Mouse (Mus musculus): ENCODE measurements around the gene Fbxo41. TPM values are rescaled to one million over a fixed set of nuclear protein-coding genes. Genes with fewer than 3 reads are reported as not detected.

Fbxo41 gene
- total RNA-seq, 1 experiment: 0.54 TPM

GRCm38 (mm10) chr6:85483843-85484721 lies 18.7 kb downstream of the Fbxo41 start:
- in situ Hi-C loops (cut with MboI; ENCODE audit: low sequenced_read_pairs in 2 of 2, unreplicated experiment in 2 of 2): no loop called here
- TF ChIP-seq MAFK (IDR thresholded peaks at IDR 0.05; ENCODE audit: insufficient read depth, low read depth, low read length) (no peak), CHD2 (IDR thresholded peaks at IDR 0.05; ENCODE audit: low read depth, low read length) (no peak), HCFC1 (IDR thresholded peaks at IDR 0.05; ENCODE audit: borderline replicate concordance, insufficient read depth, low read length) (no peak), ZC3H11A (IDR thresholded peaks at IDR 0.05; ENCODE audit: borderline replicate concordance, low read depth, low read length) (no peak), ZNF384 (IDR thresholded peaks at IDR 0.05; ENCODE audit: low read depth, low read length) (no peak)
- Histone ChIP-seq H3K9me3 (ENCODE audit: control insufficient read depth, insufficient read depth, low read depth, low read length) (no peaks in the 10 kb centered on the region), H3K27ac (ENCODE audit: insufficient read depth, low read depth, low read length, poor library complexity, severe bottlenecking) (no peak overlapping the region), H3K36me3 (ENCODE audit: control insufficient read depth, insufficient read depth, low read length, poor library complexity, severe bottlenecking) (no peaks in the 10 kb centered on the region), H3K9ac (ENCODE audit: insufficient read depth, low read depth, low read length, poor library complexity, severe bottlenecking) (peak overlapping the region; percentile 19; the same call in 1 of the 2 replicates), H3K4me1 (ENCODE audit: control insufficient read depth in 2 of 2, insufficient read depth in 2 of 2, low read length in 2 of 2, poor library complexity in 1 of 2) (peaks cover 0 to 6% of the 10 kb centered on the region in 2 experiments; a peak in 2 of 4 replicates), H3K4me3 (ENCODE audit: insufficient read depth in 1 of 2, low read depth in 1 of 2, low read length in 2 of 2, poor library complexity in 1 of 2, severe bottlenecking in 1 of 2) (peak overlapping the region; percentile 62 to 71)
- no peak for DNase-seq (ENCODE audit: low read depth, low spot score)

GRCm38 (mm10) chr6:85480685-85481084 lies 22.1 kb downstream of the Fbxo41 start:
- in situ Hi-C loops (cut with MboI; ENCODE audit: low sequenced_read_pairs in 2 of 2, unreplicated experiment in 2 of 2): no loop called here
- no peak for DNase-seq (ENCODE audit: low read depth, low spot score)

GRCm38 (mm10) chr6:85479979-85480378 lies 22.8 kb downstream of the Fbxo41 start:
- no peak overlapping the region for H3K27ac ChIP-seq (ENCODE audit: insufficient read depth, low read depth, low read length, poor library complexity, severe bottlenecking)
- no peak overlapping the region for H3K9ac ChIP-seq (ENCODE audit: insufficient read depth, low read depth, low read length, poor library complexity, severe bottlenecking)
- no peak for DNase-seq (ENCODE audit: low read depth, low spot score)
- no peak overlapping the region for H3K4me3 ChIP-seq (ENCODE audit: insufficient read depth in 1 of 2, low read depth in 1 of 2, low read length in 2 of 2, poor library complexity in 1 of 2, severe bottlenecking in 1 of 2)
- H3K4me1 ChIP-seq (ENCODE audit: control insufficient read depth in 2 of 2, insufficient read depth in 2 of 2, low read length in 2 of 2, poor library complexity in 1 of 2): peaks cover 4 to 22% of the 10 kb centered on the region in 2 experiments; a peak in 1 of 4 replicates
- H3K36me3 ChIP-seq (ENCODE audit: control insufficient read depth, insufficient read depth, low read length, poor library complexity, severe bottlenecking): no peaks in the 10 kb centered on the region
- in situ Hi-C loops (cut with MboI; ENCODE audit: low sequenced_read_pairs in 2 of 2, unreplicated experiment in 2 of 2): no loop called here
- H3K9me3 ChIP-seq (ENCODE audit: control insufficient read depth, insufficient read depth, low read depth, low read length): no peaks in the 10 kb centered on the region
- no peak for TF ChIP-seq ZC3H11A (IDR thresholded peaks at IDR 0.05; ENCODE audit: borderline replicate concordance, low read depth, low read length)
- TF ChIP-seq HCFC1 (IDR thresholded peaks at IDR 0.05; ENCODE audit: borderline replicate concordance, insufficient read depth, low read length): no peak
- no peak for TF ChIP-seq MAFK (IDR thresholded peaks at IDR 0.05; ENCODE audit: insufficient read depth, low read depth, low read length)
- TF ChIP-seq CHD2 (IDR thresholded peaks at IDR 0.05; ENCODE audit: low read depth, low read length): no peak
- TF ChIP-seq ZNF384 (IDR thresholded peaks at IDR 0.05; ENCODE audit: low read depth, low read length): no peak

More at GRCm38 (mm10) chr6:85480685-85481084, 22.1 kb downstream of the Fbxo41 start:
- Histone ChIP-seq H3K9me3 (ENCODE audit: control insufficient read depth, insufficient read depth, low read depth, low read length) (no peaks in the 10 kb centered on the region), H3K9ac (ENCODE audit: insufficient read depth, low read depth, low read length, poor library complexity, severe bottlenecking) (no peak overlapping the region), H3K36me3 (ENCODE audit: control insufficient read depth, insufficient read depth, low read length, poor library complexity, severe bottlenecking) (no peaks in the 10 kb centered on the region), H3K4me1 (ENCODE audit: control insufficient read depth in 2 of 2, insufficient read depth in 2 of 2, low read length in 2 of 2, poor library complexity in 1 of 2) (peaks cover 2 to 17% of the 10 kb centered on the region in 2 experiments; a peak in 1 of 4 replicates), H3K4me3 (ENCODE audit: insufficient read depth in 1 of 2, low read depth in 1 of 2, low read length in 2 of 2, poor library complexity in 1 of 2, severe bottlenecking in 1 of 2) (no peak overlapping the region), H3K27ac (ENCODE audit: insufficient read depth, low read depth, low read length, poor library complexity, severe bottlenecking) (no peak overlapping the region)
- no peak for TF ChIP-seq MAFK (IDR thresholded peaks at IDR 0.05; ENCODE audit: insufficient read depth, low read depth, low read length)
- TF ChIP-seq ZC3H11A (IDR thresholded peaks at IDR 0.05; ENCODE audit: borderline replicate concordance, low read depth, low read length): no peak
- no peak for TF ChIP-seq HCFC1 (IDR thresholded peaks at IDR 0.05; ENCODE audit: borderline replicate concordance, insufficient read depth, low read length)
- no peak for TF ChIP-seq CHD2 (IDR thresholded peaks at IDR 0.05; ENCODE audit: low read depth, low read length)
- TF ChIP-seq ZNF384 (IDR thresholded peaks at IDR 0.05; ENCODE audit: low read depth, low read length): no peak

- TF ChIP-seq MAFK (IDR thresholded peaks at IDR 0.05; ENCODE audit: insufficient read depth, low read depth, low read length) (no peak), HCFC1 (IDR thresholded peaks at IDR 0.05; ENCODE audit: borderline replicate concordance, insufficient read depth, low read length) (no peak), ZC3H11A (IDR thresholded peaks at IDR 0.05; ENCODE audit: borderline replicate concordance, low read depth, low read length) (no peak)
- H3K4me3 ChIP-seq (ENCODE audit: insufficient read depth in 1 of 2, low read depth in 1 of 2, low read length in 2 of 2, poor library complexity in 1 of 2, severe bottlenecking in 1 of 2): peak overlapping the region; percentile 9 to 19; a peak in 1 of 4 replicates
- in situ Hi-C loops (cut with MboI; ENCODE audit: low sequenced_read_pairs in 2 of 2, unreplicated experiment in 2 of 2): no loop called here
- no peak for DNase-seq (ENCODE audit: low read depth, low spot score)
- H3K4me1 ChIP-seq (ENCODE audit: control insufficient read depth in 2 of 2, insufficient read depth in 2 of 2, low read length in 2 of 2, poor library complexity in 1 of 2): peaks cover 4 to 22% of the 10 kb centered on the region in 2 experiments; a peak in 1 of 4 replicates
- no peaks in the 10 kb centered on the region for H3K9me3 ChIP-seq (ENCODE audit: control insufficient read depth, insufficient read depth, low read depth, low read length)
- no peak overlapping the region for H3K9ac ChIP-seq (ENCODE audit: insufficient read depth, low read depth, low read length, poor library complexity, severe bottlenecking)
- no peaks in the 10 kb centered on the region for H3K36me3 ChIP-seq (ENCODE audit: control insufficient read depth, insufficient read depth, low read length, poor library complexity, severe bottlenecking)
- H3K27ac ChIP-seq (ENCODE audit: insufficient read depth, low read depth, low read length, poor library complexity, severe bottlenecking): no peak overlapping the region
Measured at GRCm38 (mm10) chr6:85478416-85478815, 24.4 kb downstream of the Fbxo41 start.

All from ES-E14 (cell line).